Mouse (Mus musculus): ENCODE data around the gene Cdiptos.

Cdiptos gene

GRCm38 (mm10) chr7:126923999-126924398 is 51.9 kb downstream of the Cdiptos start:
- no peak for DNase-seq (ENCODE audit: low spot score in 2 of 2)

DNA sequence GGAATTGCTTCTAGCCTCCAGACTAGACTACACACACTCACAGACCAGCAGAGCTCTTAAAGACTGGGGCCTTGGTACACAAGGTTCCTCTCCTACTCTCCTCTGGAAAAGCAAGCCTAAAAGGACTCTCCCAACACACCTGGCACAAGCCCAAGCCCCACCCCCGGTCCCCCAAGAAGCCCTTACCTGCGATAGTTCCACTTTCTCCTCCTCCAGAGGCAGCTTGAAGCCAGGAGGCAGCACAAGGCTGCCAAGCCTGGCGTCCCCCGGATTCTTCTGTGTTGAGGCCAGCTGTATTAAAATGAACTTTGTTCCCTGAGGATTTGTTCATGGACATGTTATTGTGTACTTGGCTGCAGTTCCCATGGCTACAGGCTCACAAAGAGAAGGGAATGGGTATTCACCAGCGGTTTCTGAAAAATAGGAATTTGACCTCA is 53.3 kb downstream of the Cdiptos start, which contains the start of gene Tmem219:
Tmem219 (minus strand) TSS at position 294 of the 437 bp plus-strand sequence.
- peak in 1 of 2 experiments; percentile 38 for DNase-seq (ENCODE audit: low spot score in 2 of 2)
